Mouse (Mus musculus): ENCODE results near the gene Spns1. TPM values are rescaled to one million over a fixed set of nuclear protein-coding genes. Genes with fewer than 3 reads are reported as not detected.
"Not testable (repeated sequence)": the region's sequence is repeated elsewhere in the genome, so short reads cannot be mapped to it uniquely, and the experiment has no call there.

Spns1 gene
- 10 to 100 TPM; 21.2 to 23.5 TPM for total RNA-seq (2021)
- long read RNA-seq, experiment 1, transcript Spns1-201 (12 exons, 2,219 nt), result major isoform, 48 of 55 reads
- long read RNA-seq, experiment 1, partial matches to known transcripts, result 4 of 55 reads
- long read RNA-seq, experiment 1, other reads (novel, unspliced or antisense), result 3 of 55 reads
- long read RNA-seq, experiment 2, transcript Spns1-201 (12 exons, 2,219 nt), result major isoform, 45 of 52 reads
- long read RNA-seq, experiment 2, partial matches to known transcripts, result 4 of 52 reads
- long read RNA-seq, experiment 2, other reads (novel, unspliced or antisense), result 3 of 52 reads

GRCm38 (mm10) chr7:126377278-126378158, at the start of gene Spns1:
Gene Spns1 (minus strand): TSS chr7:126377450.
- DNase-seq (ENCODE audit: low spot score), result peak; percentile 96

- DNase-seq (ENCODE audit: low spot score), result no peak
Measured at GRCm38 (mm10) chr7:126424161-126424560, 46.9 kb upstream of the Spns1 start.

- DNase-seq (ENCODE audit: low spot score), result no peak
Measured at GRCm38 (mm10) chr7:126421756-126422155, 44.5 kb upstream of the Spns1 start.

- no peak for DNase-seq (ENCODE audit: low spot score)
Measured at GRCm38 (mm10) chr7:126418496-126418895, 41.2 kb upstream of the Spns1 start.

GRCm38 (mm10) chr7:126417606-126418005, 40.4 kb upstream of the Spns1 start:
- DNase-seq (ENCODE audit: low spot score), result no peak

GRCm38 (mm10) chr7:126417045-126417444, 39.8 kb upstream of the Spns1 start:
- no peak for DNase-seq (ENCODE audit: low spot score)

GRCm38 (mm10) chr7:126416615-126417014, 39.4 kb upstream of the Spns1 start:
- no peak for DNase-seq (ENCODE audit: low spot score)

GRCm38 (mm10) chr7:126414725-126415124, 37.5 kb upstream of the Spns1 start, which contains the start of gene Cd19:
Gene Cd19 (minus strand): TSS chr7:126414889.
- DNase-seq (ENCODE audit: low spot score), result no peak

GRCm38 (mm10) chr7:126411061-126411460, 33.8 kb upstream of the Spns1 start:
- DNase-seq (ENCODE audit: low spot score), result no peak

GRCm38 (mm10) chr7:126408686-126409085, 31.4 kb upstream of the Spns1 start:
- no peak for DNase-seq (ENCODE audit: low spot score)

- not testable (repeated sequence) for DNase-seq (ENCODE audit: low spot score)
Measured at GRCm38 (mm10) chr7:126402518-126402917, 25.3 kb upstream of the Spns1 start.

GRCm38 (mm10) chr7:126399548-126399947, 22.3 kb upstream of the Spns1 start:
- peak; percentile 78 for DNase-seq (ENCODE audit: low spot score)

- DNase-seq (ENCODE audit: low spot score), result no peak
Measured at GRCm38 (mm10) chr7:126397822-126398221, 20.6 kb upstream of the Spns1 start.

- no peak for DNase-seq (ENCODE audit: low spot score)
Measured at GRCm38 (mm10) chr7:126397221-126397620, 20.0 kb upstream of the Spns1 start.

- peak; percentile 98 for DNase-seq (ENCODE audit: low spot score)
Measured at GRCm38 (mm10) chr7:126396298-126397119, 19.3 kb upstream of the Spns1 start, which contains the start of gene Nfatc2ip. Gene Nfatc2ip (minus strand): TSS chr7:126396737.

- not testable (repeated sequence) for DNase-seq (ENCODE audit: low spot score)
Measured at GRCm38 (mm10) chr7:126392086-126392884, 15.0 kb upstream of the Spns1 start.

- no peak for DNase-seq (ENCODE audit: low spot score)
Measured at GRCm38 (mm10) chr7:126388185-126388584, 10.9 kb upstream of the Spns1 start.

GRCm38 (mm10) chr7:126383565-126383964, 6.3 kb upstream of the Spns1 start:
- DNase-seq (ENCODE audit: low spot score), result no peak

- DNase-seq (ENCODE audit: low spot score), result peak; percentile 12
Measured at GRCm38 (mm10) chr7:126376903-126377277, 360 bp downstream of the Spns1 start.

- DNase-seq (ENCODE audit: low spot score), result no peak
Measured at GRCm38 (mm10) chr7:126375012-126375411, 2.2 kb downstream of the Spns1 start.

- no peak for DNase-seq (ENCODE audit: low spot score)
Measured at GRCm38 (mm10) chr7:126374526-126374925, 2.7 kb downstream of the Spns1 start.

All from gastrocnemius, adult 18-20 months (tissue).